Mouse (Mus musculus): ENCODE results near the gene Lrrc17.

GRCm38 (mm10) chr5:21509801-21510200 lies 33.6 kb upstream of the Lrrc17 start:
- TF ChIP-seq POLR2A (IDR thresholded peaks at IDR 0.05; ENCODE audit: extremely low read depth, insufficient read depth, low read length): no peak
- TF ChIP-seq CTCF (IDR thresholded peaks at IDR 0.05; ENCODE audit: extremely low read depth, insufficient read depth, low read length): no peak
